ENCODE assay signal across 23 mouse cellular contexts in genomic region chr6:87483224-87483899, GRCm38 (mm10). TPM values are rescaled to one million over a fixed set of nuclear protein-coding genes. Genes with fewer than 3 reads are reported as not detected.
DNase-seq lines count a peak whose midpoint lies in the region; ATAC-seq lines count a peak whose summit lies in the region.
"Had no signal": no experiment of that assay in that cellular context is flagged by ENCODE, and none has a peak within 500 bp of the region (broad histone marks: within the 10 kb centered on the region; RNA-seq: fewer than 3 reads in every experiment).

No protein-coding gene starts in this region.

- no peaks in the 10 kb centered on the region for H3K27me3 ChIP-seq in forebrain, embryonic 11.5 days (ENCODE audit: control insufficient read depth, insufficient read depth, low read length)
- no peaks in the 10 kb centered on the region for H3K27me3 ChIP-seq in forebrain, embryonic 12.5 days
- no peaks in the 10 kb centered on the region for H3K27me3 ChIP-seq in midbrain, embryonic 10.5 days (ENCODE audit: low read depth, poor library complexity, severe bottlenecking)
- no peaks in the 10 kb centered on the region for H3K27me3 ChIP-seq in midbrain, embryonic 13.5 days
- no peaks in the 10 kb centered on the region for H3K27me3 ChIP-seq in neural tube, embryonic 15.5 days (replicated peaks)
- H3K27me3 ChIP-seq in heart, embryonic 10.5 days (ENCODE audit: insufficient read depth, poor library complexity, severe bottlenecking), result 0 out of 2 replicates have a peak, but pooled peaks cover 14% of the 10 kb centered on the region
- H3K27me3 ChIP-seq: CH12.LX; kidney, embryonic 15.5 days; lung, embryonic 15.5 days; megakaryocyte, embryonic 14.5 days had no signal

- H3K9ac ChIP-seq in forebrain, embryonic 11.5 days (ENCODE audit: low read length), result no peak overlapping the region
- no peak overlapping the region for H3K9ac ChIP-seq in forebrain, embryonic 12.5 days
- H3K9ac ChIP-seq in midbrain, embryonic 13.5 days (replicated peaks), result no peak overlapping the region
- H3K9ac ChIP-seq in neural tube, embryonic 15.5 days (replicated peaks), result 0 out of 2 replicates have a peak overlapping the region, but pooled peaks have one; percentile 2
- H3K9ac ChIP-seq: heart, embryonic 13.5 days; kidney, embryonic 15.5 days; lung, embryonic 15.5 days had no signal

- no peak overlapping the region for H3K4me2 ChIP-seq in forebrain, embryonic 11.5 days (ENCODE audit: low read depth, low read length, severe bottlenecking)
- H3K4me2 ChIP-seq in forebrain, embryonic 12.5 days, result no peak overlapping the region
- no peak overlapping the region for H3K4me2 ChIP-seq in midbrain, embryonic 13.5 days (replicated peaks)
- H3K4me2 ChIP-seq in neural tube, embryonic 15.5 days, result no peak overlapping the region
- H3K4me2 ChIP-seq: heart, embryonic 13.5 days; kidney, embryonic 15.5 days; liver, embryonic 11.5 days; lung, embryonic 15.5 days had no signal

- H3K9me3 ChIP-seq in forebrain, embryonic 11.5 days (ENCODE audit: control insufficient read depth, low read length), result no peaks in the 10 kb centered on the region
- no peaks in the 10 kb centered on the region for H3K9me3 ChIP-seq in forebrain, embryonic 12.5 days
- no peaks in the 10 kb centered on the region for H3K9me3 ChIP-seq in midbrain, embryonic 10.5 days (replicated peaks)
- H3K9me3 ChIP-seq in midbrain, embryonic 13.5 days, result no peaks in the 10 kb centered on the region
- no peaks in the 10 kb centered on the region for H3K9me3 ChIP-seq in neural tube, embryonic 15.5 days (replicated peaks)
- no peaks in the 10 kb centered on the region for H3K9me3 ChIP-seq in heart, embryonic 10.5 days
- H3K9me3 ChIP-seq: heart, embryonic 13.5 days; kidney, embryonic 15.5 days; lung, embryonic 15.5 days had no signal

- peak; percentile 27 for DNase-seq in forebrain, embryonic 11.5 days (ENCODE audit: low spot score)
- DNase-seq in midbrain, embryonic 10.5 days (ENCODE audit: low spot score), result no peak
- DNase-seq in fat pad, adult 2 months (ENCODE audit: extremely low read depth, low read depth, low spot score), result peak; percentile 76
- no peak for DNase-seq in gastrocnemius, postnatal 25 days
- no peak for DNase-seq in heart, embryonic 10.5 days (ENCODE audit: low spot score)
- DNase-seq: adrenal gland, postnatal 36 days; cerebellum, postnatal 14 days; thymus, postnatal 14 days had no signal

- 74% methylated on average over 12 of the region's 12 CpGs for WGBS in forebrain, embryonic 11.5 days
- WGBS in forebrain, embryonic 12.5 days, result 70% methylated on average over 12 of the region's 12 CpGs
- 76% methylated on average over 12 of the region's 12 CpGs for WGBS in midbrain, embryonic 10.5 days
- 72% methylated on average over 12 of the region's 12 CpGs for WGBS in midbrain, embryonic 13.5 days
- 26% methylated on average over 12 of the region's 12 CpGs for WGBS in neural tube, embryonic 15.5 days
- 64% methylated on average over 12 of the region's 12 CpGs for WGBS in heart, embryonic 10.5 days

- no peak overlapping the region for H3K27ac ChIP-seq in forebrain, embryonic 11.5 days (ENCODE audit: low read depth, low read length)
- no peak overlapping the region for H3K27ac ChIP-seq in forebrain, embryonic 12.5 days
- H3K27ac ChIP-seq in midbrain, embryonic 10.5 days (replicated peaks), result 0 out of 2 replicates have a peak overlapping the region, but pooled peaks have one; percentile 23
- H3K27ac ChIP-seq in midbrain, embryonic 13.5 days, result no peak overlapping the region
- peak overlapping the region; percentile 38; the same call in 1 of the 2 replicates for H3K27ac ChIP-seq in neural tube, embryonic 15.5 days (replicated peaks)
- no peak overlapping the region for H3K27ac ChIP-seq in heart, embryonic 10.5 days
- H3K27ac ChIP-seq: heart, embryonic 13.5 days; kidney, embryonic 15.5 days; lung, embryonic 15.5 days had no signal

- no peak overlapping the region for H3K4me3 ChIP-seq in forebrain, embryonic 11.5 days (ENCODE audit: low read depth, low read length)
- H3K4me3 ChIP-seq in forebrain, embryonic 12.5 days (replicated peaks), result no peak overlapping the region
- H3K4me3 ChIP-seq in midbrain, embryonic 10.5 days, result no peak overlapping the region
- no peak overlapping the region for H3K4me3 ChIP-seq in midbrain, embryonic 13.5 days (replicated peaks)
- no peak overlapping the region for H3K4me3 ChIP-seq in neural tube, embryonic 15.5 days (replicated peaks)
- H3K4me3 ChIP-seq in heart, embryonic 10.5 days, result no peak overlapping the region
- H3K4me3 ChIP-seq: heart, embryonic 13.5 days; kidney, embryonic 15.5 days; lung, embryonic 15.5 days; megakaryocyte, embryonic 14.5 days; myocyte had no signal

- ATAC-seq in forebrain, embryonic 11.5 days (replicated peaks; ENCODE audit: low FRiP score), result no peak
- no peak for ATAC-seq in forebrain, embryonic 12.5 days (ENCODE audit: low FRiP score)
- ATAC-seq in midbrain, embryonic 13.5 days, result no peak
- ATAC-seq in neural tube, embryonic 15.5 days (ENCODE audit: low FRiP score), result peak; percentile 38; the same call in 1 of the 2 replicates
- ATAC-seq: forebrain, embryonic 16.5 days; inflammation-experienced regulatory T-cells, adult 6 months had no signal

- H3K4me1 ChIP-seq in forebrain, embryonic 11.5 days (replicated peaks; ENCODE audit: control insufficient read depth, insufficient read depth, low read length), result no peaks in the 10 kb centered on the region
- H3K4me1 ChIP-seq in forebrain, embryonic 12.5 days, result 0 out of 2 replicates have a peak, but pooled peaks cover 3% of the 10 kb centered on the region
- peaks cover 8% of the 10 kb centered on the region; the same call in 1 of the 2 replicates for H3K4me1 ChIP-seq in midbrain, embryonic 10.5 days
- no peaks in the 10 kb centered on the region for H3K4me1 ChIP-seq in midbrain, embryonic 13.5 days (replicated peaks)
- H3K4me1 ChIP-seq in neural tube, embryonic 15.5 days, result peaks cover 14% of the 10 kb centered on the region
- H3K4me1 ChIP-seq in heart, embryonic 10.5 days, result peaks cover 19% of the 10 kb centered on the region

- H3K36me3 ChIP-seq in forebrain, embryonic 11.5 days (ENCODE audit: control insufficient read depth, insufficient read depth, low read length), result no peaks in the 10 kb centered on the region
- H3K36me3 ChIP-seq in forebrain, embryonic 12.5 days (replicated peaks), result no peaks in the 10 kb centered on the region
- H3K36me3 ChIP-seq in midbrain, embryonic 10.5 days, result no peaks in the 10 kb centered on the region
- H3K36me3 ChIP-seq in midbrain, embryonic 13.5 days, result no peaks in the 10 kb centered on the region
- no peaks in the 10 kb centered on the region for H3K36me3 ChIP-seq in neural tube, embryonic 15.5 days
- no peaks in the 10 kb centered on the region for H3K36me3 ChIP-seq in heart, embryonic 10.5 days
- H3K36me3 ChIP-seq: heart, embryonic 13.5 days; kidney, embryonic 15.5 days; lung, embryonic 15.5 days had no signal

RNA-seq across cellular contexts. Expression of gene Arhgap25, which starts 49.7 kb away (rescaled TPM):
- polyA plus RNA-seq in forebrain, embryonic 11.5 days (2014; fragmentation: Nextera tagmentation; extraction: Ambion mirVana), result 2.0 and 2.7 TPM in 2 replicates
- 1.4 and 1.6 TPM in 2 replicates for polyA plus RNA-seq in forebrain, embryonic 12.5 days (2016; fragmentation: Nextera tagmentation; extraction: Ambion mirVana)
- polyA plus RNA-seq in midbrain, embryonic 10.5 days (2016; fragmentation: Nextera tagmentation; extraction: Ambion mirVana), result 2.2 and 2.6 TPM in 2 replicates
- polyA plus RNA-seq in midbrain, embryonic 13.5 days (2015; fragmentation: Nextera tagmentation; extraction: Ambion mirVana), result 1.2 and 1.5 TPM in 2 replicates
- polyA plus RNA-seq in neural tube, embryonic 15.5 days (2015; fragmentation: Nextera tagmentation; extraction: Ambion mirVana), result 3.6 and 6.3 TPM in 2 replicates
- total RNA-seq in gastrocnemius, postnatal 25 days (2021), result 1 to 10 TPM in 1 of 2 experiments, under 1 TPM in 1; 0.82 to 1.3 TPM
- polyA plus RNA-seq in heart, embryonic 10.5 days (2016; fragmentation: Nextera tagmentation; extraction: Ambion mirVana), result 2.3 and 3.9 TPM in 2 replicates

RNA-seq across cellular contexts. Expression of gene Bmp10, which starts 54.6 kb away (rescaled TPM):
- not detected in 2 replicates for polyA plus RNA-seq in forebrain, embryonic 11.5 days (2014; fragmentation: Nextera tagmentation; extraction: Ambion mirVana)
- polyA plus RNA-seq in forebrain, embryonic 12.5 days (2016; fragmentation: Nextera tagmentation; extraction: Ambion mirVana), result not detected in 2 replicates
- not detected in 2 replicates for polyA plus RNA-seq in midbrain, embryonic 10.5 days (2016; fragmentation: Nextera tagmentation; extraction: Ambion mirVana)
- not detected in 2 replicates for polyA plus RNA-seq in midbrain, embryonic 13.5 days (2015; fragmentation: Nextera tagmentation; extraction: Ambion mirVana)
- not detected in 2 replicates for polyA plus RNA-seq in neural tube, embryonic 15.5 days (2015; fragmentation: Nextera tagmentation; extraction: Ambion mirVana)
- total RNA-seq in gastrocnemius, postnatal 25 days (2021), result not detected
- 4.5 and 6.2 TPM in 2 replicates for polyA plus RNA-seq in heart, embryonic 10.5 days (2016; fragmentation: Nextera tagmentation; extraction: Ambion mirVana)
- total RNA-seq: adrenal gland, postnatal 36 days; CH12.LX; gastrocnemius, adult 8-10 months; hematopoietic stem cell, adult 5-6 weeks; left cerebral cortex, adult 8-10 months had no signal
- polyA plus RNA-seq: forebrain, embryonic 16.5 days; inflammation-experienced regulatory T-cells, adult 6 months; kidney, embryonic 15.5 days; myocyte had no signal

Comparison
In these comparisons a context has a peak if more than half of its experiments do, and no peak if none do; other contexts are left out.
1. H3K27ac ChIP-seq: peak in midbrain, embryonic 10.5 days (single experiment) and neural tube, embryonic 15.5 days (single experiment); none in forebrain, embryonic 11.5 days (single experiment), forebrain, embryonic 12.5 days (single experiment), midbrain, embryonic 13.5 days (single experiment) and heart, embryonic 10.5 days (single experiment).
2. DNase-seq: peak in forebrain, embryonic 11.5 days (single experiment) and fat pad, adult 2 months (single experiment); none in midbrain, embryonic 10.5 days (single experiment), gastrocnemius, postnatal 25 days (single experiment) and heart, embryonic 10.5 days (single experiment).